Mouse (Mus musculus): ENCODE measurements around the gene Nebl. TPM values are rescaled to one million over a fixed set of nuclear protein-coding genes. Genes with fewer than 3 reads are reported as not detected.
"Not testable (repeated sequence)": the region's sequence is repeated elsewhere in the genome, so short reads cannot be mapped to it uniquely, and the experiment has no call there.

Nebl gene
- polyA plus RNA-seq, 1 experiment from 2014 or later = 2.7 TPM

DNA sequence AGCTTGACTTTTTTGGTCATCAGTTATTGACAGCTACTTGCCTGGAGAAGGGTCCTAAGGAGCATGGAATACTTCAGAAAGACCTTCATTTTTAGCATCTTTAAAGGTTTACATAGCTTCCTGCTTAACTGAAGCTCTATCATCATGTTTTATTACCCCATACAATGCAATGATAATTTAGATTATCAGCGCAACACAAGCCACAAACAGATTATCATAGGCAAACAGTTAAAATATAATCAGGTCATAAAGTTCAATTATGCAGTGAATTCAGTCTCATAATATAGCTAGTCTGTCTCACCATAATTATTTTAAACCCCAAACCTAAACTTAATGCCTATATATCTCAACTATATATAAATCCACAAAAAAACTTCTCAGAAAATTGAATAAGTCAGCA, 386.6 kb downstream of the Nebl start:
- Histone ChIP-seq H3K27me3 (ENCODE audit: control insufficient read depth, insufficient read depth, low read length) (no peaks in the 10 kb centered on the region), H3K9me3 (ENCODE audit: control insufficient read depth, low read length) (no peaks in the 10 kb centered on the region), H3K36me3 (ENCODE audit: control insufficient read depth, insufficient read depth, low read length) (no peaks in the 10 kb centered on the region), H3K9ac (ENCODE audit: low read length) (no peak overlapping the region), H3K27ac (ENCODE audit: low read depth, low read length) (no peak overlapping the region), H3K4me2 (no peak overlapping the region), H3K4me1 (ENCODE audit: control insufficient read depth, insufficient read depth, low read length) (no peaks in the 10 kb centered on the region), H3K4me3 (ENCODE audit: low read depth, low read length) (no peak overlapping the region)
- ATAC-seq (ENCODE audit: low FRiP score) = no peak
- WGBS = 98% methylated on average over 1 of the region's 1 CpGs
- DNase-seq (ENCODE audit: low spot score, missing footprints) = no peak

GRCm38 (mm10) chr2:17335451-17335850, 395.8 kb downstream of the Nebl start:
- Histone ChIP-seq H3K27ac (ENCODE audit: low read depth, low read length) (no peak overlapping the region), H3K4me2 (no peak overlapping the region), H3K9me3 (ENCODE audit: control insufficient read depth, low read length) (no peaks in the 10 kb centered on the region), H3K4me3 (ENCODE audit: low read depth, low read length) (no peak overlapping the region), H3K9ac (ENCODE audit: low read length) (no peak overlapping the region), H3K4me1 (ENCODE audit: control insufficient read depth, insufficient read depth, low read length) (no peaks in the 10 kb centered on the region), H3K36me3 (ENCODE audit: control insufficient read depth, insufficient read depth, low read length) (no peaks in the 10 kb centered on the region), H3K27me3 (ENCODE audit: control insufficient read depth, insufficient read depth, low read length) (no peaks in the 10 kb centered on the region)
- DNase-seq (ENCODE audit: low spot score, missing footprints) (no peak), ATAC-seq (ENCODE audit: low FRiP score) (no peak)
- WGBS = 86% methylated on average over 5 of the region's 5 CpGs

DNA sequence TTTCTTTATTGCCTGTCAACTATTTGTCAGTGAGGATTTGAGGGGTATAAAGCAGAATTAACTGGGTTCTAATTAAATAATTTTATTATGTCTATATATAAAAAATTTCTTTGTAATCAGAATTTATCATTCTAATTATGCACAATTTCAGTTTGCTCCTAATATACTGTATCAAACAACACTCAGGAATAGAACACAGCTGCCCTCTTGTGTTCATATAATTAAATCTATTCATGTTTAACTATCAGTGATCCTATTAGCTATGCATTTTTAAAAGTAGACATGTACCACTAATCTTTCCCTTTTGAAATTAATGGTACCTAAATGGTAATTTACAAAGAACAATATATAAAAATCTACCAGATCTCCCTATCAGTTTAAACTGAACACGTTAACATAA, 404.7 kb downstream of the Nebl start:
- no peak overlapping the region for H3K4me2 ChIP-seq
- no peaks in the 10 kb centered on the region for H3K36me3 ChIP-seq (ENCODE audit: control insufficient read depth, insufficient read depth, low read length)
- H3K27me3 ChIP-seq (ENCODE audit: control insufficient read depth, insufficient read depth, low read length) = no peaks in the 10 kb centered on the region
- no peak for ATAC-seq (ENCODE audit: low FRiP score)
- no peak overlapping the region for H3K9ac ChIP-seq (ENCODE audit: low read length)
- no peak overlapping the region for H3K27ac ChIP-seq (ENCODE audit: low read depth, low read length)
- H3K4me3 ChIP-seq (ENCODE audit: low read depth, low read length) = no peak overlapping the region
- no peaks in the 10 kb centered on the region for H3K4me1 ChIP-seq (ENCODE audit: control insufficient read depth, insufficient read depth, low read length)
- H3K9me3 ChIP-seq (ENCODE audit: control insufficient read depth, low read length) = no peaks in the 10 kb centered on the region
- WGBS = 90% methylated on average over 1 of the region's 1 CpGs
- DNase-seq (ENCODE audit: low spot score, missing footprints) = no peak

GRCm38 (mm10) chr2:17316850-17317249, 414.4 kb downstream of the Nebl start:
- H3K9ac ChIP-seq (ENCODE audit: low read length) = no peak overlapping the region
- H3K27ac ChIP-seq (ENCODE audit: low read depth, low read length) = no peak overlapping the region
- no peak for ATAC-seq (ENCODE audit: low FRiP score)
- no peaks in the 10 kb centered on the region for H3K27me3 ChIP-seq (ENCODE audit: control insufficient read depth, insufficient read depth, low read length)
- H3K4me1 ChIP-seq (ENCODE audit: control insufficient read depth, insufficient read depth, low read length) = no peaks in the 10 kb centered on the region
- no peaks in the 10 kb centered on the region for H3K36me3 ChIP-seq (ENCODE audit: control insufficient read depth, insufficient read depth, low read length)
- no peak overlapping the region for H3K4me2 ChIP-seq
- no peak for DNase-seq (ENCODE audit: low spot score, missing footprints)
- H3K9me3 ChIP-seq (ENCODE audit: control insufficient read depth, low read length) = no peaks in the 10 kb centered on the region
- 85% methylated on average over 5 of the region's 5 CpGs for WGBS
- no peak overlapping the region for H3K4me3 ChIP-seq (ENCODE audit: low read depth, low read length)

GRCm38 (mm10) chr2:17301379-17301778, 429.9 kb downstream of the Nebl start:
- Histone ChIP-seq H3K27me3 (ENCODE audit: control insufficient read depth, insufficient read depth, low read length) (no peaks in the 10 kb centered on the region), H3K27ac (ENCODE audit: low read depth, low read length) (no peak overlapping the region), H3K4me2 (no peak overlapping the region), H3K4me1 (ENCODE audit: control insufficient read depth, insufficient read depth, low read length) (no peaks in the 10 kb centered on the region), H3K9ac (ENCODE audit: low read length) (no peak overlapping the region), H3K36me3 (ENCODE audit: control insufficient read depth, insufficient read depth, low read length) (no peaks in the 10 kb centered on the region), H3K9me3 (ENCODE audit: control insufficient read depth, low read length) (no peaks in the 10 kb centered on the region), H3K4me3 (ENCODE audit: low read depth, low read length) (no peak overlapping the region)
- no peak for ATAC-seq (ENCODE audit: low FRiP score)
- DNase-seq (ENCODE audit: low spot score, missing footprints) = no peak

DNA sequence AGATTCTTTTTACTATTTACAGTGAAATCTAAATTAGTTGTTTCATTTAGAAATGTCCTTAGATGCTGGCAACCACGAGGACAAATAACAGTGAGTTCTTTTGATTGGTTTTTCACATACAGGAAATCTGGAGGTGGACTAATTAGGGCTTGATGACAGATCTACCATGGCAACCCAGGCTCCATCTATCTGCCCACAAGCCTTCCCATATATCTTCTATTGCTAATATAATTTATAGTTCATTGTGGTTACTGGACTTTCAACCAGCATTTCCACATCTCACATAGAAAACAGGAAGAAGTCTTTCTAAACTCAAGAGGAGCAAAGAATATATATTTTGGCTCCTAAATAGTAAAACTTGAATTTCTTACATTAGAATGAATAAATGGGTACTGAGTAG, 433.8 kb downstream of the Nebl start:
- Histone ChIP-seq H3K9me3 (ENCODE audit: control insufficient read depth, low read length) (no peaks in the 10 kb centered on the region), H3K4me1 (ENCODE audit: control insufficient read depth, insufficient read depth, low read length) (no peaks in the 10 kb centered on the region), H3K36me3 (ENCODE audit: control insufficient read depth, insufficient read depth, low read length) (no peaks in the 10 kb centered on the region), H3K4me2 (no peak overlapping the region), H3K9ac (ENCODE audit: low read length) (no peak overlapping the region), H3K27ac (ENCODE audit: low read depth, low read length) (no peak overlapping the region), H3K4me3 (ENCODE audit: low read depth, low read length) (no peak overlapping the region), H3K27me3 (ENCODE audit: control insufficient read depth, insufficient read depth, low read length) (no peaks in the 10 kb centered on the region)
- DNase-seq (ENCODE audit: low spot score, missing footprints) = no peak
- ATAC-seq (ENCODE audit: low FRiP score) = no peak
- 72% methylated on average over 1 of the region's 1 CpGs for WGBS

DNA sequence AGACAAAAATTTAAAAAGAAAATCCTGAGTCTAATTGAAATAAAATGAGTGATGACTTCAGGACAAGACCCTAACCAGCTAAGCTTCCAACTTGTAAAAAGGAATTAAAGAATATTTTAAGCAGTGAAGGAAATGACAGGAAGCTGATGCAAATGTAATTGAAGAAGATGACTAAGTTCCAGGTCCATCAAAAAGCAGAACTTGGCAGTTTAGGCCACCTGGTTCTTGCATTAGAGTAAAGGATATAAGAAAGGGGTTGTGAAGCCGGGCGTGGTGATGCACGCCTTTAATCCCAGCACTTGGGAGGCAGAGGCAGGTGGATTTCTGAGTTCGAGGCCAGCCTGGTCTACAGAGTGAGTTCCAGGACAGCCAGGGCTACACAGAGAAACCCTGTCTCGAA, 436.0 kb downstream of the Nebl start:
- ATAC-seq (ENCODE audit: low FRiP score); H3K4me2 ChIP-seq: not testable (repeated sequence)

More for the DNA sequence above, 436.0 kb downstream of the Nebl start:
- not testable (repeated sequence) for H3K36me3 ChIP-seq (ENCODE audit: control insufficient read depth, insufficient read depth, low read length); H3K27me3 ChIP-seq (ENCODE audit: control insufficient read depth, insufficient read depth, low read length); H3K4me1 ChIP-seq (ENCODE audit: control insufficient read depth, insufficient read depth, low read length); H3K9me3 ChIP-seq (ENCODE audit: control insufficient read depth, low read length); DNase-seq (ENCODE audit: low spot score, missing footprints); H3K27ac ChIP-seq (ENCODE audit: low read depth, low read length); H3K4me3 ChIP-seq (ENCODE audit: low read depth, low read length); H3K9ac ChIP-seq (ENCODE audit: low read length)
- 89% methylated on average over 4 of the region's 5 CpGs for WGBS

Small RNA genes within 50 kb of the gene (microRNA-seq; reads per million reads assigned to microRNA genes)
- not detected for gene Mir6419
